Comparison of ENCODE assay signal across 12 mouse cellular contexts in the genomic region with DNA sequence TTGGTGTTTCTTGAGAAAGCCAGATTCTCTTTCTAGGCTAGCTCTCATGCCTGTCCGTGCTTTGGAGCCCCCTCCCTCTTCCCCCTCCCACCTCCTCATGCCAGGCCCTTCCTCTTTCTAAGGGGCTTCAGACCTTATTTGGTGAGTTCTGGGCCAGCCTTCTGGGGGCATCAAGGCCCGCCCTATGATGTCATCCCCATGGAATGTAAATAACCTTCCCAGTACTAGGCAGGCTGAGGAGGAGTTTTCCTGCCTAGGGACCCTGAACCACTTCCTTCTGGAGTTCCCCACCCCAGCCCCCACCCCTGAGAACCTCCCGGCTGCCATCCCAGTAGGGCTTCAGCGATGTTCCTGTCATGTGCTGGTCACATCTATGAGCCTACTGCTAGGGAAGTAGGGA. TPM values are rescaled to one million over a fixed set of nuclear protein-coding genes. Genes with fewer than 3 reads are reported as not detected.
DNase-seq lines count a peak whose midpoint lies in the region; ATAC-seq and TF ChIP-seq lines count a peak whose summit lies in the region.
"Had no signal": no experiment of that assay in that cellular context is flagged by ENCODE, and none has a peak within 500 bp of the region (broad histone marks: within the 10 kb centered on the region; RNA-seq: fewer than 3 reads in every experiment).

No protein-coding gene starts in this region.

- no peak for TF ChIP-seq CTCF in kidney, postnatal 0 days (IDR thresholded peaks at IDR 0.05; ENCODE audit: low read depth)

- no peak for TF ChIP-seq POLR2A in myocyte (IDR thresholded peaks at IDR 0.05; ENCODE audit: insufficient read length, low read depth)

- H3ac ChIP-seq in myocyte (ENCODE audit: control insufficient read depth, insufficient read length) = no peak overlapping the region

- peaks cover 36% of the 10 kb centered on the region for H3K36me3 ChIP-seq in kidney, postnatal 0 days (ENCODE audit: insufficient read depth, low read length)
- H3K36me3 ChIP-seq in intestine, embryonic 14.5 days (ENCODE audit: control insufficient read depth, insufficient read depth, low read length) = peaks cover 59% of the 10 kb centered on the region
- peaks cover 22% of the 10 kb centered on the region for H3K36me3 ChIP-seq in myocyte (ENCODE audit: control insufficient read depth, insufficient read depth)
- peaks cover 58% of the 10 kb centered on the region for H3K36me3 ChIP-seq in forebrain, embryonic 14.5 days (ENCODE audit: control insufficient read depth, insufficient read depth, low read length)

- no peaks in the 10 kb centered on the region for H3K27me3 ChIP-seq in kidney, postnatal 0 days (ENCODE audit: insufficient read depth, low read length)
- H3K27me3 ChIP-seq in intestine, embryonic 14.5 days (replicated peaks; ENCODE audit: control insufficient read depth, insufficient read depth, low read length) = no peaks in the 10 kb centered on the region
- no peaks in the 10 kb centered on the region for H3K27me3 ChIP-seq in myocyte (ENCODE audit: control insufficient read depth, insufficient read depth, insufficient read length)
- no peaks in the 10 kb centered on the region for H3K27me3 ChIP-seq in forebrain, embryonic 14.5 days (replicated peaks; ENCODE audit: control insufficient read depth, insufficient read depth, low read length)

- H3K4me3 ChIP-seq in kidney, postnatal 0 days (replicated peaks; ENCODE audit: low read depth, low read length) = no peak overlapping the region
- H3K4me3 ChIP-seq in intestine, embryonic 14.5 days (ENCODE audit: low read depth, low read length) = no peak overlapping the region
- H3K4me3 ChIP-seq in myocyte = no peak overlapping the region
- H3K4me3 ChIP-seq in forebrain, embryonic 14.5 days (ENCODE audit: low read depth, low read length) = no peak overlapping the region

- DNase-seq in embryo, embryonic 10.5 days (ENCODE audit: low spot score) = peak; percentile 71
- no peak for DNase-seq in embryo, embryonic 11 days
- peak; percentile 52 for DNase-seq in kidney, postnatal 0 days (ENCODE audit: low spot score)
- no peak for DNase-seq in kidney, adult 11 months
- DNase-seq in intestine, embryonic 14.5 days (ENCODE audit: low spot score) = no peak
- DNase-seq in testis, postnatal 14 days (ENCODE audit: low spot score) = no peak
- no peak for DNase-seq in forebrain, embryonic 14.5 days (ENCODE audit: low spot score)
- DNase-seq: cerebellum, adult 11 months; kidney, postnatal 10 days had no signal

- 35% methylated on average over 4 of the region's 4 CpGs for WGBS in kidney, postnatal 0 days
- WGBS in intestine, embryonic 14.5 days = 4% methylated on average over 4 of the region's 4 CpGs
- 63% methylated on average over 4 of the region's 4 CpGs for WGBS in forebrain, embryonic 14.5 days

- H3K79me2 ChIP-seq in myocyte (ENCODE audit: control insufficient read depth, insufficient read depth) = peaks cover 29% of the 10 kb centered on the region

- peak overlapping the region; percentile 26; the same call in 1 of the 2 replicates for H3K27ac ChIP-seq in kidney, postnatal 0 days
- peak overlapping the region; percentile 90 for H3K27ac ChIP-seq in intestine, embryonic 14.5 days (ENCODE audit: low read depth)
- H3K27ac ChIP-seq in forebrain, embryonic 14.5 days (ENCODE audit: low read depth, low read length) = no peak overlapping the region
- H3K27ac ChIP-seq: liver, embryonic 14.5 days had no signal

- H3K9ac ChIP-seq in kidney, postnatal 0 days (ENCODE audit: low read depth, low read length) = no peak overlapping the region
- H3K9ac ChIP-seq in intestine, embryonic 14.5 days (ENCODE audit: low read length) = peak overlapping the region; percentile 20; the same call in 1 of the 2 replicates
- no peak overlapping the region for H3K9ac ChIP-seq in forebrain, embryonic 14.5 days (ENCODE audit: low read length)
- H3K9ac ChIP-seq: liver, embryonic 14.5 days had no signal

- no peak for ATAC-seq in kidney, postnatal 0 days (replicated peaks; ENCODE audit: low FRiP score, low read depth)
- 0 out of 2 replicates have a peak, but pooled peaks have one; percentile 14 for ATAC-seq in intestine, embryonic 14.5 days (replicated peaks; ENCODE audit: low FRiP score, low TSS enrichment, low read depth)
- ATAC-seq in forebrain, embryonic 14.5 days = no peak
- ATAC-seq: activated CD4-positive, CD25-positive, alpha-beta regulatory T cell, adult 4 months had no signal

- no peaks in the 10 kb centered on the region for H3K9me3 ChIP-seq in kidney, postnatal 0 days (replicated peaks; ENCODE audit: low read length)
- no peaks in the 10 kb centered on the region for H3K9me3 ChIP-seq in intestine, embryonic 14.5 days (ENCODE audit: control insufficient read depth, low read length)
- no peaks in the 10 kb centered on the region for H3K9me3 ChIP-seq in forebrain, embryonic 14.5 days (replicated peaks; ENCODE audit: control insufficient read depth, low read length)

- H3K4me2 ChIP-seq in kidney, postnatal 0 days (ENCODE audit: low read length) = no peak overlapping the region
- H3K4me2 ChIP-seq in intestine, embryonic 14.5 days (ENCODE audit: low read length) = peak overlapping the region; percentile 65
- peak overlapping the region; percentile 81 for H3K4me2 ChIP-seq in myocyte (ENCODE audit: low read depth)
- H3K4me2 ChIP-seq in forebrain, embryonic 14.5 days (ENCODE audit: low read length) = no peak overlapping the region

- peaks cover 4% of the 10 kb centered on the region; the same call in 1 of the 2 replicates for H3K4me1 ChIP-seq in kidney, postnatal 0 days (replicated peaks; ENCODE audit: insufficient read depth, low read length)
- peaks cover 17% of the 10 kb centered on the region for H3K4me1 ChIP-seq in intestine, embryonic 14.5 days (replicated peaks; ENCODE audit: control insufficient read depth, insufficient read depth, low read length)
- H3K4me1 ChIP-seq in forebrain, embryonic 14.5 days (ENCODE audit: control insufficient read depth, insufficient read depth, low read length) = no peaks in the 10 kb centered on the region

TF ChIP-seq in myocyte, 11 proteins besides CTCF, POLR2A, EP300 and RAD21:
- no peak for TF ChIP-seq MYOG (IDR thresholded peaks at IDR 0.05; ENCODE audit: control insufficient read depth in 1 of 3, insufficient read depth in 1 of 3, insufficient read length in 2 of 3, low read depth in 2 of 3)
- no peak for TF ChIP-seq USF1 (IDR thresholded peaks at IDR 0.05; ENCODE audit: low read depth)
- TF ChIP-seq SRF (IDR thresholded peaks at IDR 0.05; ENCODE audit: control insufficient read depth, insufficient read length, low read depth) = no peak
- TF ChIP-seq TCF12 (IDR thresholded peaks at IDR 0.05; ENCODE audit: insufficient read depth, poor library complexity, severe bottlenecking) = no peak
- no peak for TF ChIP-seq POLR2AphosphoS2 (IDR thresholded peaks at IDR 0.05; ENCODE audit: insufficient read length, low read depth)
- no peak for TF ChIP-seq TCF3 (IDR thresholded peaks at IDR 0.05; ENCODE audit: insufficient read length, low read depth)
- TF ChIP-seq CEBPB (IDR thresholded peaks at IDR 0.05; ENCODE audit: insufficient read depth, poor library complexity, severe bottlenecking) = no peak
- no peak for TF ChIP-seq MAX (IDR thresholded peaks at IDR 0.05; ENCODE audit: low read depth)
- no peak for TF ChIP-seq E2F4 (IDR thresholded peaks at IDR 0.05; ENCODE audit: insufficient read depth)
- no peak for TF ChIP-seq MYOD1 (IDR thresholded peaks at IDR 0.05; ENCODE audit: control insufficient read depth in 1 of 3, insufficient read length in 2 of 3, low read depth in 2 of 3)
- no peak for TF ChIP-seq REST (IDR thresholded peaks at IDR 0.05; ENCODE audit: insufficient read depth, insufficient read length)

RNA-seq across cellular contexts. Expression of gene 4930442H23Rik, which starts 1.1 kb away (rescaled TPM):
- not detected in 2 replicates for polyA plus RNA-seq in kidney, postnatal 0 days (2015; fragmentation: Nextera tagmentation; extraction: Ambion mirVana)
- polyA plus RNA-seq in intestine, embryonic 14.5 days (2014; fragmentation: Nextera tagmentation; extraction: Ambion mirVana) = not detected in 2 replicates
- 0.12 TPM for polyA plus RNA-seq in myocyte (2012; fragmentation: generic; extraction: Trizol)
- polyA plus RNA-seq in forebrain, embryonic 14.5 days (2014; fragmentation: Nextera tagmentation; extraction: Ambion mirVana) = not detected in 2 replicates
- polyA plus RNA-seq: activated CD4-positive, CD25-positive, alpha-beta regulatory T cell, adult 4 months; liver, embryonic 14.5 days had no signal

RNA-seq across cellular contexts. Expression of gene Dapk3, which starts 2.0 kb away (rescaled TPM):
- polyA plus RNA-seq in kidney, postnatal 0 days (2015; fragmentation: Nextera tagmentation; extraction: Ambion mirVana) = 42.8 and 43.3 TPM in 2 replicates
- polyA plus RNA-seq in intestine, embryonic 14.5 days (2014; fragmentation: Nextera tagmentation; extraction: Ambion mirVana) = 57.8 and 58.8 TPM in 2 replicates
- 120 TPM for polyA plus RNA-seq in myocyte (2012; fragmentation: generic; extraction: Trizol)
- 49.0 and 50.0 TPM in 2 replicates for polyA plus RNA-seq in forebrain, embryonic 14.5 days (2014; fragmentation: Nextera tagmentation; extraction: Ambion mirVana)

RNA-seq across cellular contexts. Expression of gene Eef2, which starts 8.3 kb away (rescaled TPM):
- polyA plus RNA-seq in kidney, postnatal 0 days (2015; fragmentation: Nextera tagmentation; extraction: Ambion mirVana) = 560 and 590 TPM in 2 replicates
- 484 and 490 TPM in 2 replicates for polyA plus RNA-seq in intestine, embryonic 14.5 days (2014; fragmentation: Nextera tagmentation; extraction: Ambion mirVana)
- 3,891 TPM for polyA plus RNA-seq in myocyte (2012; fragmentation: generic; extraction: Trizol)
- polyA plus RNA-seq in forebrain, embryonic 14.5 days (2014; fragmentation: Nextera tagmentation; extraction: Ambion mirVana) = 474 and 520 TPM in 2 replicates

RNA-seq across cellular contexts. Expression of gene Pias4, which starts 17.0 kb away (rescaled TPM):
- polyA plus RNA-seq in kidney, postnatal 0 days (2015; fragmentation: Nextera tagmentation; extraction: Ambion mirVana) = 28.4 and 32.0 TPM in 2 replicates
- 40.8 and 43.3 TPM in 2 replicates for polyA plus RNA-seq in intestine, embryonic 14.5 days (2014; fragmentation: Nextera tagmentation; extraction: Ambion mirVana)
- polyA plus RNA-seq in myocyte (2012; fragmentation: generic; extraction: Trizol) = 43.2 TPM
- polyA plus RNA-seq in forebrain, embryonic 14.5 days (2014; fragmentation: Nextera tagmentation; extraction: Ambion mirVana) = 44.0 and 45.5 TPM in 2 replicates

RNA-seq across cellular contexts. Expression of gene Nmrk2, which starts 17.1 kb away (rescaled TPM):
- not detected in 2 replicates for polyA plus RNA-seq in kidney, postnatal 0 days (2015; fragmentation: Nextera tagmentation; extraction: Ambion mirVana)
- 0.22 TPM in 2 replicates for polyA plus RNA-seq in intestine, embryonic 14.5 days (2014; fragmentation: Nextera tagmentation; extraction: Ambion mirVana)
- 52.3 TPM for polyA plus RNA-seq in myocyte (2012; fragmentation: generic; extraction: Trizol)
- polyA plus RNA-seq in forebrain, embryonic 14.5 days (2014; fragmentation: Nextera tagmentation; extraction: Ambion mirVana) = not detected in 2 replicates
- polyA plus RNA-seq: liver, embryonic 14.5 days had no signal

Comparison
In these comparisons a context has a peak if more than half of its experiments do, and no peak if none do; other contexts are left out.
1. DNase-seq: peak in embryo, embryonic 10.5 days (single experiment) and kidney, postnatal 0 days (single experiment); none in embryo, embryonic 11 days (single experiment), kidney, adult 11 months (single experiment), intestine, embryonic 14.5 days (single experiment), testis, postnatal 14 days (single experiment) and forebrain, embryonic 14.5 days (single experiment).
2. H3K4me2 ChIP-seq: peak in intestine, embryonic 14.5 days (single experiment) and myocyte (single experiment); none in kidney, postnatal 0 days (single experiment) and forebrain, embryonic 14.5 days (single experiment).